Mouse (Mus musculus) midbrain, embryonic 15.5 days (tissue): ENCODE measurements around the gene Hist1h2bf. TPM values are rescaled to one million over a fixed set of nuclear protein-coding genes. Genes with fewer than 3 reads are reported as not detected.
"Not testable (repeated sequence)": the region's sequence is repeated elsewhere in the genome, so short reads cannot be mapped to it uniquely, and the experiment has no call there.

Source experiments
- ATAC-seq: fragments of 200-750 bp; cut with Nextera tagmentation; replicated peaks from 2 replicates; pipeline ENCODE4 v1.8.0; 2017; ENCODE audit warnings: moderate TSS enrichment
- H3K27ac ChIP-seq: fragments of 300-500 bp; sonication (generic); 2 replicates; pipeline ENCODE4 v1.5.1; 2015; ENCODE audit warnings: mild to moderate bottlenecking, inconsistent platforms
- H3K27me3 ChIP-seq: fragments of 300-500 bp; sonication (generic); replicated peaks from 2 replicates; pipeline ENCODE4 v1.6.1; 2015; ENCODE audit warnings: inconsistent platforms
- H3K36me3 ChIP-seq: fragments of 300-500 bp; sonication (generic); replicated peaks from 2 replicates; pipeline ENCODE4 v1.6.1; 2015; ENCODE audit warnings: inconsistent platforms
- H3K4me1 ChIP-seq: fragments of 300-500 bp; sonication (generic); 2 replicates; pipeline ENCODE4 v1.6.1; 2015; ENCODE audit warnings: inconsistent platforms
- H3K4me2 ChIP-seq: fragments of 300-500 bp; sonication (generic); 2 replicates; pipeline ENCODE4 v1.6.1; 2015; ENCODE audit warnings: inconsistent platforms, mild to moderate bottlenecking, moderate library complexity
- H3K4me3 ChIP-seq: fragments of 300-500 bp; sonication (generic); 2 replicates; pipeline ENCODE4 v1.5.1; 2015; ENCODE audit warnings: mild to moderate bottlenecking, inconsistent platforms
- H3K9ac ChIP-seq: fragments of 300-500 bp; sonication (generic); 2 replicates; pipeline ENCODE4 v1.6.1; 2015; ENCODE audit warnings: mild to moderate bottlenecking, inconsistent platforms
- H3K9me3 ChIP-seq: fragments of 300-500 bp; sonication (generic); 2 replicates; pipeline ENCODE4 v1.6.1; 2016; ENCODE audit warnings: inconsistent platforms
- WGBS: fragments of 180-500 bp; shearing (Covaris S2); methylation state at CpG from one replicate; pipeline ENCODE4 v1.1.7; 2015; ENCODE audit warnings: mixed read lengths; 5-methylcytosine and 5-hydroxymethylcytosine counted together
- polyA plus RNA-seq: library from polyadenylated mRNA; unstranded; fragments of >200 nt; fragmentation: Nextera tagmentation; extraction: Ambion mirVana; gene quantifications from 2 replicates; pipeline ENCODE4 v1.2.1, GENCODE M21; 2015

Hist1h2bf gene
- polyA plus RNA-seq, 1 experiment from 2014 or later, result 1.5 TPM

- H3K36me3 ChIP-seq, result no peaks in the 10 kb centered on the region
- H3K9ac ChIP-seq, result no peak overlapping the region
- WGBS, result 93% methylated on average over 3 of the region's 3 CpGs
- ATAC-seq, result no peak
- H3K27ac ChIP-seq, result no peak overlapping the region
- H3K27me3 ChIP-seq, result no peaks in the 10 kb centered on the region
- no peak overlapping the region for H3K4me3 ChIP-seq
- H3K9me3 ChIP-seq, result no peaks in the 10 kb centered on the region
- no peak overlapping the region for H3K4me2 ChIP-seq
- H3K4me1 ChIP-seq, result no peaks in the 10 kb centered on the region
Measured at GRCm38 (mm10) chr13:23604452-23604851, 30.5 kb upstream of the Hist1h2bf start.

- ATAC-seq, result no peak
- H3K9me3 ChIP-seq, result no peaks in the 10 kb centered on the region
- no peak overlapping the region for H3K4me2 ChIP-seq
- H3K9ac ChIP-seq, result no peak overlapping the region
- H3K36me3 ChIP-seq, result no peaks in the 10 kb centered on the region
- no peaks in the 10 kb centered on the region for H3K27me3 ChIP-seq
- no peak overlapping the region for H3K4me3 ChIP-seq
- 82% methylated on average over 7 of the region's 7 CpGs for WGBS
- no peaks in the 10 kb centered on the region for H3K4me1 ChIP-seq
- H3K27ac ChIP-seq, result no peak overlapping the region
Measured at GRCm38 (mm10) chr13:23603182-23603699, 29.2 kb upstream of the Hist1h2bf start.

- H3K36me3 ChIP-seq, result no peaks in the 10 kb centered on the region
- 7% methylated on average over 9 of the region's 9 CpGs for WGBS
- no peak for ATAC-seq
- H3K27me3 ChIP-seq, result no peaks in the 10 kb centered on the region
- no peaks in the 10 kb centered on the region for H3K4me1 ChIP-seq
- no peak overlapping the region for H3K27ac ChIP-seq
- no peaks in the 10 kb centered on the region for H3K9me3 ChIP-seq
- no peak overlapping the region for H3K4me2 ChIP-seq
- H3K9ac ChIP-seq, result no peak overlapping the region
- no peak overlapping the region for H3K4me3 ChIP-seq
Measured at GRCm38 (mm10) chr13:23597957-23598356, 24.0 kb upstream of the Hist1h2bf start.

- H3K9me3 ChIP-seq, result no peaks in the 10 kb centered on the region
- no peaks in the 10 kb centered on the region for H3K4me1 ChIP-seq
- no peaks in the 10 kb centered on the region for H3K27me3 ChIP-seq
- no peak overlapping the region for H3K27ac ChIP-seq
- no peak overlapping the region for H3K9ac ChIP-seq
- ATAC-seq, result no peak
- no peaks in the 10 kb centered on the region for H3K36me3 ChIP-seq
- no peak overlapping the region for H3K4me3 ChIP-seq
- WGBS, result 84% methylated on average over 7 of the region's 7 CpGs
- H3K4me2 ChIP-seq, result no peak overlapping the region
Measured at GRCm38 (mm10) chr13:23595622-23596372, 21.8 kb upstream of the Hist1h2bf start.

- no peak overlapping the region for H3K4me2 ChIP-seq
- no peak overlapping the region for H3K9ac ChIP-seq
- no peak overlapping the region for H3K4me3 ChIP-seq
- ATAC-seq, result no peak
- WGBS, result 84% methylated on average over 2 of the region's 2 CpGs
- H3K4me1 ChIP-seq, result no peaks in the 10 kb centered on the region
- no peaks in the 10 kb centered on the region for H3K27me3 ChIP-seq
- H3K27ac ChIP-seq, result no peak overlapping the region
- H3K9me3 ChIP-seq, result no peaks in the 10 kb centered on the region
- H3K36me3 ChIP-seq, result no peaks in the 10 kb centered on the region
Measured at GRCm38 (mm10) chr13:23595185-23595584, 21.2 kb upstream of the Hist1h2bf start.

- no peaks in the 10 kb centered on the region for H3K27me3 ChIP-seq
- H3K27ac ChIP-seq, result no peak overlapping the region
- no peak overlapping the region for H3K9ac ChIP-seq
- H3K36me3 ChIP-seq, result no peaks in the 10 kb centered on the region
- no peak overlapping the region for H3K4me2 ChIP-seq
- ATAC-seq, result no peak
- WGBS, result 89% methylated on average over 5 of the region's 5 CpGs
- H3K4me3 ChIP-seq, result no peak overlapping the region
- H3K4me1 ChIP-seq, result no peaks in the 10 kb centered on the region
- H3K9me3 ChIP-seq, result no peaks in the 10 kb centered on the region
Measured at GRCm38 (mm10) chr13:23593051-23593770, 19.2 kb upstream of the Hist1h2bf start.

GRCm38 (mm10) chr13:23592614-23593013 is 18.6 kb upstream of the Hist1h2bf start:
- Histone ChIP-seq H3K27me3 (no peaks in the 10 kb centered on the region), H3K4me2 (no peak overlapping the region), H3K9ac (no peak overlapping the region), H3K4me3 (no peak overlapping the region), H3K4me1 (no peaks in the 10 kb centered on the region), H3K36me3 (no peaks in the 10 kb centered on the region), H3K9me3 (no peaks in the 10 kb centered on the region), H3K27ac (no peak overlapping the region)
- 91% methylated on average over 7 of the region's 7 CpGs for WGBS
- no peak for ATAC-seq

- H3K9ac ChIP-seq, H3K27me3 ChIP-seq, H3K9me3 ChIP-seq, H3K36me3 ChIP-seq, ATAC-seq, H3K4me2 ChIP-seq, H3K4me1 ChIP-seq, H3K4me3 ChIP-seq, H3K27ac ChIP-seq: not testable (repeated sequence)
- 91% methylated on average over 7 of the region's 7 CpGs for WGBS
Measured at GRCm38 (mm10) chr13:23591886-23592285, 17.9 kb upstream of the Hist1h2bf start.

- Histone ChIP-seq H3K4me3 (no peak overlapping the region), H3K4me2 (no peak overlapping the region), H3K9ac (no peak overlapping the region), H3K36me3 (no peaks in the 10 kb centered on the region), H3K27me3 (no peaks in the 10 kb centered on the region), H3K4me1 (peaks cover 10% of the 10 kb centered on the region), H3K9me3 (no peaks in the 10 kb centered on the region), H3K27ac (no peak overlapping the region)
- no peak for ATAC-seq
- 95% methylated on average over 7 of the region's 7 CpGs for WGBS
Measured at GRCm38 (mm10) chr13:23591206-23591605, 17.2 kb upstream of the Hist1h2bf start.

GRCm38 (mm10) chr13:23586940-23587225 is 12.9 kb upstream of the Hist1h2bf start:
- H3K4me1 ChIP-seq, result peaks cover 34% of the 10 kb centered on the region
- peak overlapping the region; percentile 84 for H3K4me2 ChIP-seq
- ATAC-seq, result no peak
- H3K9me3 ChIP-seq, result no peaks in the 10 kb centered on the region
- peak overlapping the region; percentile 52 for H3K4me3 ChIP-seq
- peak overlapping the region; percentile 76 for H3K27ac ChIP-seq
- no peaks in the 10 kb centered on the region for H3K36me3 ChIP-seq
- H3K27me3 ChIP-seq, result no peaks in the 10 kb centered on the region
- WGBS, result 4% methylated on average over 1 of the region's 1 CpGs
- peak overlapping the region; percentile 29; the same call in 1 of the 2 replicates for H3K9ac ChIP-seq

GRCm38 (mm10) chr13:23586099-23586939 is 12.3 kb upstream of the Hist1h2bf start:
- no peaks in the 10 kb centered on the region for H3K9me3 ChIP-seq
- under 1% methylated on average over 22 of the region's 22 CpGs for WGBS
- peak overlapping the region; percentile 29; the same call in 1 of the 2 replicates for H3K9ac ChIP-seq
- H3K4me3 ChIP-seq, result peak overlapping the region; percentile 52
- H3K4me2 ChIP-seq, result peak overlapping the region; percentile 84
- no peak for ATAC-seq
- peaks cover 37% of the 10 kb centered on the region for H3K4me1 ChIP-seq
- peak overlapping the region; percentile 93 for H3K27ac ChIP-seq
- H3K27me3 ChIP-seq, result no peaks in the 10 kb centered on the region
- no peaks in the 10 kb centered on the region for H3K36me3 ChIP-seq

- Histone ChIP-seq H3K9ac (peak overlapping the region; percentile 65), H3K4me2 (peak overlapping the region; percentile 84), H3K4me3 (peak overlapping the region; percentile 52), H3K27ac (peak overlapping the region; percentile 93), H3K4me1 (peaks cover 42% of the 10 kb centered on the region)
- WGBS, result under 1% methylated on average over 36 of the region's 36 CpGs
- ATAC-seq, result peak; percentile 90
- H3K36me3 ChIP-seq, H3K9me3 ChIP-seq, H3K27me3 ChIP-seq: not testable (repeated sequence)
Measured at GRCm38 (mm10) chr13:23585442-23586098, 11.6 kb upstream of the Hist1h2bf start.
